Mouse (Mus musculus): ENCODE data around the gene Gm20441. TPM values are rescaled to one million over a fixed set of nuclear protein-coding genes. Genes with fewer than 3 reads are reported as not detected.

Gm20441 gene
- polyA plus RNA-seq, 1 experiment from 2014 or later: not detected

DNA sequence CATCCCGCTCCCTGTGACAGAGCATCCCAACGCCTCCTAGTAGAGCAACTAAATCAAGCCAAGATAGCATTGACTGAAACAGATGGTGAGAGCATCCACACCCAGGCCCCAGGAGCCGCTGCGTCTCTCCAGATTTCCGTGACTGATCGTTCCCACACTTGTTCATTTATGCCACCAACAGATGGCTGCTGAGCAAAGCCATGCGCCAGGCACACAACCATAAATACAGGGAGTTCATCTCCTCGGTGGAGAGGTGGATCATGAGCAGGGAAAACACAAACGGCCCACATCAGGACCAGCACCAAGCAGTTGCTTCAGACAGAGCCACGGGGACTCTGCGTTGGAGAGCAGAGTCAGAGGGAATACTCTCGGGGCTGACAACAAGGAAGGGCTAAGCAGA, 37.4 kb downstream of the Gm20441 start:
- Histone ChIP-seq H3K27me3 (no peaks in the 10 kb centered on the region), H3K4me3 (replicated peaks) (no peak overlapping the region), H3K4me2 (no peak overlapping the region), H3K9ac (no peak overlapping the region), H3K36me3 (replicated peaks) (peaks cover 92% of the 10 kb centered on the region), H3K27ac (no peak overlapping the region), H3K9me3 (no peaks in the 10 kb centered on the region), H3K4me1 (no peaks in the 10 kb centered on the region)
- no peak for ATAC-seq (ENCODE audit: low FRiP score)
- WGBS: 93% methylated on average over 12 of the region's 12 CpGs

DNA sequence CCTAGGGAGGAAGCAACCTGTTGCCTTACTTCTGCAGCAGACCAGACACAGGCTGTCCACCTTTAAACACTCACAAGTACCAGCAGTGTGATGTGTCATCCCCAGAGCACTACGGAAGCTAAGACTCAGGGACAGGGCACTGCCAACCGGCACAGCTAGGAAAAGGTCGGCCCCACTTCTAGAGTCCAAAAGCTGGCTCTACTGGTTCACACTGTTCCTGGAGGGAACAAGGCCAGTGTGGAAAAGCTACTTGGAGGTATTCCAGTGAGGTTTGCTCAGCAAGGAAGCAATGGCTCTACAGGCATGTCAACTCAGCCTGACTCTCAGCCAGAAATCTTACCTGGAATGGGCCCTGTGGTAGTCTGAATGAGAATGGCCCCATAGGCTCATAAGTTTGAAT, 39.9 kb downstream of the Gm20441 start:
- WGBS: 89% methylated on average over 3 of the region's 3 CpGs
- Histone ChIP-seq H3K36me3 (replicated peaks) (peaks cover 90% of the 10 kb centered on the region), H3K9ac (no peak overlapping the region)

DNA sequence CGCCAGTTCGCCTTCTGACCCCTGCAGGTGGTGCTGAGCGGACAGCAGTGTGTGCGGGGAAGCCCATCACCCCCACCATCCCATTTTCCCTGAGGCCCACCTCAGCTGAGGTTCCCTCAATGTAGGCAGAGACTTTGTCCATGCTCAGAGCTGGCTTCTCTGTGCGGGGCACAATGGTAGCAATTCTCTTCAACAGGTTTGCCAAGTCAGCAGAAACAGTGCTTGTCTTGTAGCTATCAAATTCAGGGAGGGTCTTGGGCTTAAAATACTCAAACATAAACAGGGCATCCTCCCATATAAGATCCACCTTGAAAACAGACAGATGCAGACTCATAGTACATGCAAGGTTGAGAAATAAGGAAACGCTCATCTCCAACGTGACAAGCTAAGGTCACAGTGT, 55.3 kb downstream of the Gm20441 start:
- no peak overlapping the region for H3K27ac ChIP-seq
- peaks cover 87% of the 10 kb centered on the region for H3K36me3 ChIP-seq (replicated peaks)
- H3K4me3 ChIP-seq (replicated peaks): no peak overlapping the region
- no peaks in the 10 kb centered on the region for H3K9me3 ChIP-seq
- H3K9ac ChIP-seq: no peak overlapping the region
- no peaks in the 10 kb centered on the region for H3K4me1 ChIP-seq
- no peak overlapping the region for H3K4me2 ChIP-seq
- no peak for ATAC-seq (ENCODE audit: low FRiP score)
- H3K27me3 ChIP-seq: no peaks in the 10 kb centered on the region
- 94% methylated on average over 7 of the region's 7 CpGs for WGBS

More for the DNA sequence above, 39.9 kb downstream of the Gm20441 start:
- H3K9me3 ChIP-seq: no peaks in the 10 kb centered on the region
- no peaks in the 10 kb centered on the region for H3K4me1 ChIP-seq
- no peak overlapping the region for H3K4me3 ChIP-seq (replicated peaks)
- H3K27me3 ChIP-seq: no peaks in the 10 kb centered on the region
- H3K4me2 ChIP-seq: no peak overlapping the region
- ATAC-seq (ENCODE audit: low FRiP score): no peak
- H3K27ac ChIP-seq: no peak overlapping the region

Other genes with a start within 250 kb of the Gm20441 start
- gene Lrrc75b, start 220.6 kb downstream of the Gm20441 start, polyA plus RNA-seq (2016; fragmentation: Nextera tagmentation; extraction: Ambion mirVana): 5.5 and 7.4 TPM in 2 replicates
- gene Ggt1, start 219.3 kb downstream of the Gm20441 start, polyA plus RNA-seq (2016; fragmentation: Nextera tagmentation; extraction: Ambion mirVana): 0.58 and 2.3 TPM in 2 replicates
- gene Ggt5, start 191.6 kb downstream of the Gm20441 start, polyA plus RNA-seq (2016; fragmentation: Nextera tagmentation; extraction: Ambion mirVana): 0.74 and 0.90 TPM in 2 replicates
- gene Susd2, start 136.9 kb downstream of the Gm20441 start, polyA plus RNA-seq (2016; fragmentation: Nextera tagmentation; extraction: Ambion mirVana): 1.6 TPM in 2 replicates
- 42.8 and 51.9 TPM in 2 replicates for gene Cabin1, start 16.6 kb downstream of the Gm20441 start, polyA plus RNA-seq (2016; fragmentation: Nextera tagmentation; extraction: Ambion mirVana)
- gene Ddt, start 7.5 kb downstream of the Gm20441 start, polyA plus RNA-seq (2016; fragmentation: Nextera tagmentation; extraction: Ambion mirVana): 81.8 TPM in 2 replicates
- 1.5 and 2.1 TPM in 2 replicates for gene Gstt3, start 460 bp upstream of the Gm20441 start, polyA plus RNA-seq (2016; fragmentation: Nextera tagmentation; extraction: Ambion mirVana)
- gene Gstt1, start 17.6 kb upstream of the Gm20441 start, polyA plus RNA-seq (2016; fragmentation: Nextera tagmentation; extraction: Ambion mirVana): 4.9 and 6.3 TPM in 2 replicates
- gene Gstt4, start 41.6 kb upstream of the Gm20441 start, polyA plus RNA-seq (2016; fragmentation: Nextera tagmentation; extraction: Ambion mirVana): not detected in 2 replicates
- 4.1 and 7.3 TPM in 2 replicates for gene Gstt2, start 56.5 kb upstream of the Gm20441 start, polyA plus RNA-seq (2016; fragmentation: Nextera tagmentation; extraction: Ambion mirVana)
- gene Mif, start 79.3 kb upstream of the Gm20441 start, polyA plus RNA-seq (2016; fragmentation: Nextera tagmentation; extraction: Ambion mirVana): 1,649 and 1,743 TPM in 2 replicates
- gene Derl3, start 112.5 kb upstream of the Gm20441 start, polyA plus RNA-seq (2016; fragmentation: Nextera tagmentation; extraction: Ambion mirVana): 3.1 and 3.3 TPM in 2 replicates
- 303 and 310 TPM in 2 replicates for gene Smarcb1, start 140.7 kb upstream of the Gm20441 start, polyA plus RNA-seq (2016; fragmentation: Nextera tagmentation; extraction: Ambion mirVana)
- 7.6 and 7.8 TPM in 2 replicates for gene Chchd10, start 152.2 kb upstream of the Gm20441 start, polyA plus RNA-seq (2016; fragmentation: Nextera tagmentation; extraction: Ambion mirVana)
- 31.3 and 33.3 TPM in 2 replicates for gene Mmp11, start 155.5 kb upstream of the Gm20441 start, polyA plus RNA-seq (2016; fragmentation: Nextera tagmentation; extraction: Ambion mirVana)
- gene Gm867, start 159.7 kb upstream of the Gm20441 start, polyA plus RNA-seq (2016; fragmentation: Nextera tagmentation; extraction: Ambion mirVana): 0.46 TPM in 1 of 2 replicates, not detected in the other
- not detected in 2 replicates for gene Vpreb3, start 162.1 kb upstream of the Gm20441 start, polyA plus RNA-seq (2016; fragmentation: Nextera tagmentation; extraction: Ambion mirVana)
- gene Gm5134, start 173.6 kb upstream of the Gm20441 start, polyA plus RNA-seq (2016; fragmentation: Nextera tagmentation; extraction: Ambion mirVana): not detected in 2 replicates